Mouse (Mus musculus): ENCODE data around the gene Setd5.

Gene Setd5

DNA sequence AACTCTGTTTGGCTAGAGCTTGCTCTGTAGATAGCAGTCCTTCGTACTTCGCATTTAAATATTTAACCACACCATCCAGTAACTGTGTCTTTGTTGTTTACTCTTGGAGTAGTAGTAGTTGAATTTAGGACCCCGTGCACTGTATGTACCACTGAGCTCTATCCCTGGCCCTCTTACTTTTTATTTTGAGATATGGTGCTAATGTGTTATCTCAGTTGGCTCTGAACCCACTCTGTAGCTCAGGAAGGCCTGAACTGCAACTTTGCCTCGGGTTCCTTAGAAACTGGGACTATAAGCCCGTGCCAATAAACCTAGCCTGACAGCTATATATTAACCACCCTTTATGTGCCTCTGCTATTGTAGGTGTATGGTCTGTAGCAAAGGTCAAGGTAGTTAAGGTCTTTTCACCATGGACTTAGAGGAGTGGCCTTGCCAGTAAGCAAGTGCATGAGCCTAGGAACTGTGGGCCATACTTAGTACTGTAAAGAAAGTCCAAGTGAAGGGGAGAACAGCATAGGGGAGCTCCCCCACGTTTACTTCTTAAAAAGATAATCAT is 22.5 kb upstream of the Setd5 start:
- DNase-seq (ENCODE audit: extremely low read depth, low read depth) = no peak

DNA sequence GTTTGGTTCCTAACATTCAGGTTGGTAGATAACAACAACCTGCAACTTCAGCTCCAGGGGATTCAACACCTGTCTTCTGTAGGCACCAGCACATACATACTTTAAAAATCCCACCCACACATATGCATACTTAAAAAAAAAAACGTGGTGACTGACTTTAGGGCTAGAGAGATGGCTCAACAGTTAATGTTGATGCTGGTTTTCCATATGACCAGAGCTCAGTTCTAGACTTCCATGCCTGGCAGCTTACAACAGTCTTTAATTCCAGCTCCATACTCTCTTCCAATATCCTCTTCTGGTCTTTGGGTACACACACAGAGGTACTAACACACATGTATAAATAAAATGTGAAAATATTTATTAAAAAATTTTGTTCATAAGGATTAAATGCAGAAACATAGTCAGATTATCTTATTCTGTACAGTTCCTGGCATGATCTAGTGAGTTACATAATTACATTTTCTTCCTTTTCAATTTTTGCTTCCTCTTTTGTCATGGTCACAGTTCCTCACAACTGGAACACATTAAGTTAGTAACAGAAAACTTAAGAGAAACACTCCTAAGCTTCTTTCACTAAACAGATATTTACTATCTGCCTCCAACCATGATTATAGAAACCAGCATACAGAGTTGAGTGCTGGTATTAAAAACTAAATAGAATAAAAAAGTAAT is 16.1 kb upstream of the Setd5 start:
- no peak for DNase-seq (ENCODE audit: extremely low read depth, low read depth)

DNA sequence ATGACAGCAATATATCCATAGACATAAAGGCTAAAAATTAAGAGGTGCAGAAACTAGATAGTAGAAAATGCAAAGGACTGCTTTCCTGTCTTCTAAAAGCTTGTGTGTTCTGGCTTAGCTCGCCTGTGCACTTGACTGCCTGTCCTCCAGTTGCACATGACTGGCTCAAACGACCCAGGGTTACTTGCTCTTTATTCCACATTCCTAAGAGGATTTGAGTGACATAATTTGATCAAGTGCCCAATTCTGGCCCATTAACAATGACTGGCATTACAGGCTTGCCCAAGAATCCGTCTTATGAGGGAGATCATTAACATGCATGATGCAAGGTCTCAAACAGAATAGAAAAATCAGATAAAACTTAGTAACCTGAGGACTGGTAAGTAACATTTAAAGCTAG is 14.9 kb upstream of the Setd5 start:
- DNase-seq (ENCODE audit: extremely low read depth, low read depth) = no peak

DNA sequence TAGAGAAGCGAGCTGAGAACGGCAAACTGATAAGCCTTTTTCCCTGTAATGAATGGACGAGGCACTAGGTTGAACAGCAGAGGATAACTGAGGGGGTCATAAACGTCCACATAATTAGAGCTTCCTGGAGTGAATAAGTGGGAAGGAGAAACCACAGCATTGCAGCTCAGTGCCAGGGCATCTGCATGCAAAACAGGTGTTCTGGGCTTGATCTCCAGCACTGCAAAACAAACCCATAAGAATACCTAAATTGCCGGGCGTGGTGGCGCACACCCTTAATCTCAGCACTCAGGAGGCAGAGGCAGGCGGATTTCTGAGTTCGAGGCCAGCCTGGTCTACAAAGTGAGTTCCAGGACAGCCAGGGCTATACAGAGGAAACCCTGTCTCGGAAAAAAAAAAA is 13.8 kb upstream of the Setd5 start:
- DNase-seq (ENCODE audit: extremely low read depth, low read depth) = no peak

DNA sequence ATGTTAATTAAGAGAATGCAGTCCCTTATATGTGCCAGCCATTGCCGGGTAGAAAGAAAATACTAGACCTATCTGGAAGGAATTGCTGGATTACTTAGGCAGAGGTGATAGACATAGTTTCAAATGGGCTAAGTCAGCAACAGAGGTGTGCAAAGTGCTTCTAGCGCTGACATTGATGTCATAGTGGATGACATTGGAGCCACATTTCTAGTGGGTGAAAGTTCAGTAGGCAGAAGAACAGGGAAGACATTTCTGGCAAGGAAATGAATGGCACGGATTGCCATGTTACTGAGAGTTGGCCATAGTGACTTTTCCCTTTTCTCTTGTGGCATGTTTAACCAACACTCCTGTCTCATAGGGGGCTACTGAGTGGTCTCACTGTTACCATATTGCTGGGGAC is 12.0 kb upstream of the Setd5 start:
- no peak for DNase-seq (ENCODE audit: extremely low read depth, low read depth)

DNA sequence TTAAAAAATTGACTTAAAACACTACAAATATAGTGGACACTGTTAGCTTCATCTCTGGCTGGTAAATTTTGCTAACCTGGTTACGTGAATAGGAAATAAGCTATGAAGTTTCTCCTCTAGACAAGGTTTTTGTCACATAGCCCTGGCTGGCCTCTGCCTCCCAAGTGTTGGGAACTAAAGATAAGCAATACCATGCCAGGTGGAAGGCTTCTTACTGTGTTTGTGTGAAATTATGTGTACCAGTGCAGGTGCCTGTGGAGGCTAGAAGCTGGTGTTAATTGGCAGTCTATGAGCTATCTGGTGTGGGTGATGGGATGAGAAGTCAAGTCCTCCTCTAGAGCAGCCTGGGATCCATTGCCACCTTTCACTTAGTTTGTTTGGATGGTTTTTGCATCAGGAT is 8.0 kb upstream of the Setd5 start:
- DNase-seq (ENCODE audit: extremely low read depth, low read depth) = no peak

DNA sequence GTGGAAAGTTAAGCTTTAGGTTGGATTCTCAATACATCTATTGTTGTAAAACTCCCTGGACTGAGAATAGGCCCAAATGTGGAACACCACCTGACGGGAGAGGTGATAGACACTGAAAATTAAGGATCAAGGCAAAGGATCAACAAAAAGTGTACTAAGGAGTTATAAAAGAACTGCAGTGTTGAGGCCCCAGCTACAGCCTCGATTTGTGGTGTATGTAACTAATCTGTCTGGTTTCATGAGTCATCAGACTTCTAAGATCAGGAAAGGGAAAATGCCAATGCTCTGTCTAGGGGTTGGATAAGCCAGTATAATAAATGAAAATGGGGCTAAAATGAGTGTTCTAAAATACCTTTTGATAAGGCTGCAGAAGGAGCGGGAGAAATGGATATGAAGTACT is 1.9 kb upstream of the Setd5 start:
- peak; percentile 47 for DNase-seq (ENCODE audit: extremely low read depth, low read depth)

DNA sequence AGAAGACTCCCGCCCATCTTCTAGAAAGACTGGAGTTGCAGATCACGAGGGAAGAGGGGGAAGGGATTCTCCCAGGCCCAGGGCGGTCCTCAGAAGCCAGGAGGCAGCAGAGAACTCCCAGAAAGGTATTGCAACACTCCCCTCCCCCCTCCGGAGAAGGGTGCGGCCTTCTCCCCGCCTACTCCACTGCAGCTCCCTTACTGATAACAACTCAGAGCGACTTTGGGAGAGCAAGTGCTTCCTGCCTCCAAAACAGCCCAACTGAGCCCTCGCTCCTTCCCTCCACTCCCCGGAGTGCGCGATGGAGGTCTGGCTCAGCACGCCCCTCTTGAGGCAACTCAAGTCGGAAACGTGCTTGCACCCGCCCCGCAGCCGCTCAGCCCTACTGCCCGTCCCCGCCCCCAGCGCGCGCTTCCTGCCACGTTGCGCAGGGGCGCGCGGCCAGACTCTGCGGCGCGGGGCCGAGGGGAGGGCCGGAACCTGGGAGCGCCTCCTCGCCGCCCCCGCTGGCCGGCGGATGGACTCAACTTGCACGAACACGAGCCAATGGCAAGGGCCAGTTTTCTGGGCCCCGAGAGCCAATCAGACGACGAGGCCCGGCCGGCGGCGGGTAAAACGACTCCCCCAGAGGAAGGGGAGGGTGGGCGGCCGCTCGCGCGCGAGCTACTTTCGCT is 1.0 kb upstream of the Setd5 start:
- DNase-seq (ENCODE audit: extremely low read depth, low read depth) = peak; percentile 96

DNA sequence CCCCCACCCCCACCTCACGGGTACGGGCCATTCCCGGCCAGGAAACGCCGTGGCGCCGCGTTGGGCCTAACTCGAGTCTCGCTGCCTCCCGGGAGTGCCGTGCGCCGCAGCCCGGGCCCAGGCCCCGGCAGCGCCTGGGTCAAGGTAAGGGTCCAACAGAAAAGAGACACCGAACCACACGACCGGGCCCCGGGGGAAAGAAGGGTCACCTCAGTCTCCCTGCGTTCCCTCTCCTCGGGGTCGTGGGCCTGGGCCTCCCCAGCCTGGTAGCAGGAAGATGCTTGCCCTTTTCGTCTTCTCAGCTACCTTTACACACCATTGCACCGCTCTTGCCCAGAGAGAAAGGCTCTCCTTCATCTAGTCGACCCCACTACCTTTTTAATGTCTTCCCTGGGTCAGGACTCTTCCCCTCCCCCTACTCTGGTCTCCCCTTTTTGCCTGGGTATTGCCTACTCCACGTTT is 435 bp downstream of the Setd5 start:
- peak; percentile 44 for DNase-seq (ENCODE audit: extremely low read depth, low read depth)

DNA sequence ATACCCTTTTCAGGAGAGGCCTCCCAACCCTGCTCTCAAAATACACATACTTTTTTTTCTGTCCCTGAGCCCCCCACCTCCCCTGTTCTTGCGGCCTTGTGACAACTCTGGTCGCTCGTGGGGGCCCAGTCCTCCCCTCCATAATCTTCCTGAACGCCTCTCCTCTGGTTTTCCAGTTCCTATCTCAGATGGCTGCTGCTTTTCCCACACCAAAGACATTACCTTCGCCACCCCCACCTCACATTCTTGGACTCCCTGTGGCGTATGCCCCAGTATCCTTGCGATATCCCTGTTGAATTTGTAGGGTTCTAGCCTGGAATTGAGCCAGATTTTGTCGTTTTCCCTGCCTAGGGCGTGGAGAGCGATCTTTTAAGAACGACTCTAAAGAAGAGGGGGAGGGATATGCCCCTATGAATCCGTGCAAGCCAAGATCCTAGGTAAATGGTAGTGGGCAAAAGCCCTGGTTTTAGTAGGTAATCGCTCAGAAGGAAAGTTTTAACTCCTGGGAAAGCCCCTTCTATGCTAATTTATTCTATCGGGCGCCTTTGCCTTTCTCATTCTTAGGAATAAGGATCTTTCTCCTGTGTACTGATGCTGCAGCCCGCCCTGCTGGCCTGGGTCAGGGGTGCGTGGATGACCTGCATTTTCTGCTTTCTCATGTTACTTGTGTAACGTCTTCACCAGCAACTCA is 1.0 kb downstream of the Setd5 start:
- peak; percentile 43 for DNase-seq (ENCODE audit: extremely low read depth, low read depth)

DNA sequence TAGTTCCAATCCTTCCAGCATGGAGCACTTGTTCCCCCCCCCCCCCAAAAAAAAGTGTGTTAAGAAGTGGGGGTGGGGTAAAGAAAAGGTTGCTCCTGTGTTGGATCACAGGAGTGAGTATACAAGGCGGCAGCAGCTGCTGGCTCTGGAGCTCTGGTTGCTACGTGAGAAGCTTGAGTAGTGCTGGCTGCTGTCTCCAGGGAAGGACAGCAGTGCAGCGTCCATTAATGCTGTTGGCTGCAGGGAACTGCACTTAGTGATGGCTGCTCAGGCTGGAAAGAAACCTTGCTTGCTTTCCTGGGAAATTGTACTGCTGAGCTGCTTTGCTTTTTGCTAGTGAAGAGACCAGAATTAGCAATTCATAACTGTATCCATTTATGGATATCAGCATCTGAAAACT is 2.3 kb downstream of the Setd5 start:
- DNase-seq (ENCODE audit: extremely low read depth, low read depth) = peak; percentile 38

DNA sequence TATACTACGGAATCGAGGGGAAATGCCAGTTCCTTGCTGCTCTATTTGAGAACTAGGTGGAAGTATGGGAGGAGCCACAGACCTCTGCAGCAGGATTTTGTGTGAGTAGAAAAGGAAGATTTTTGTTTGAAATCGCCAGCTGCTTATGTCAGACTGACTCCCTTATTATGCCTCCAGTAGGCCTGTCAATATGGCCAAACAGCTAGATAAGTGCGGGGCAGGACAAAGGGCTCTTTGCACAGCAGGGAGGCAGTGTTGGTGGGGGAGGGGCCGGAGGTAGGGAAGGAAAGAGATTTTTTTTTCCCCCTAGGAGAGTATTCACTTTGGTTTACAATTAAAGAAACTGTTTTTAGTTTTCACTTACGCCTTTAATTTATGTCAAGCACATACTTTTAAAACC is 5.1 kb downstream of the Setd5 start:
- DNase-seq (ENCODE audit: extremely low read depth, low read depth) = no peak

DNA sequence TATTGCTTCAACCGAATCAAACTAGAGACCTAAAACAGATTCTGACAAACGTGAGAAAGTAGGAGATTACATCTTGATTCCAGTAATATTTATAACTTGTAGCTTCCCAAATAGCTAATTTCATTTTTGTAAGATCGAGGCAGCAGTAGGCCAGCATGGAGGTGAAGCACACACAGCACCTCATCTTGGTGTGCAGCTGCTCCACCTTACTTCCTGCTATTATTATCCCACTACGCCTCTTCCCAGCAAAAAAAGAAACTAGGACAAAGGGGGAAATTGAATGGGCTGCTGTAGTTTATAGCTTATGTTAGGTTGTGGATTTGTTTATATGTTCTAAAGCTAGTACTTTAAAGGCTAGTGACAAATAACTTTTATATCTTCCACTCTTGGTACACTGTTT is 7.4 kb downstream of the Setd5 start:
- DNase-seq (ENCODE audit: extremely low read depth, low read depth) = no peak

DNA sequence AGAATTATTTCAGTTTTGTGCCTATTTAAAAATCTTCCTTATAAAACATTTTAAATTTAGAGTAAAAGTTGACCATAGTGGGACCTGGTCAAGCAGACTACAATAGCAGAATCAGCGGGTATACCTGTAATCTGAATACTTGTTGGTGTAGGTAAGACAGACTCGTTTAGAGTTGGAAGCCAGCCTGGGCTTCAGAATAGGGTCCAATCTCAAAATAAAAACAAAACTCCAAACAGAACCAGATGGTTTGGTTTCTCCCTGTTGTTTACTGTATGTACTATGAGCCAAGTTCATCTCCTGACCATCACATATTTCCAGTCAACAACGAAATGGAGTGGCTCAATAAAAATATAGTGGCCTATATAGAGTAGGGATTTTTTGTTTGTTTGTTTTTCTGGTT is 16.0 kb downstream of the Setd5 start:
- DNase-seq (ENCODE audit: extremely low read depth, low read depth) = no peak

DNA sequence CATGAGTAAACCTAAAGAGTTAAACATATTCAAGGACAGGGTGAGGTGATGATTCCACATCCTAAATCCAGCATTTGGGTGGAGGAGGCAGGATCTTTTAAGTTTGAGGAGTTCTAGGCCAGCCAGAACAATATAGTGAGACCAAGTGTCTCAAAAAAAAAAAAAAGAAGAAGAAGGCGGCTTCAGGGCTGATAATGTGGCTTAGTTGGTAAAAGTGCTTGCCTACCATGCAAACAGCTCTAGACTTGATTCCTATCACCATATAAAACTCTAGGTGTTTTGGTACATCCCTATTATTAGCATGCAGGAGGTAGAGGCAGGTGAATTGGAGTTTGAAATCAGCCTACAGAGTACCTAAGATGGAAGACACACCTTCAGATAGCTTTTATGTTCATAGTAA is 18.4 kb downstream of the Setd5 start:
- DNase-seq (ENCODE audit: extremely low read depth, low read depth) = no peak

DNA sequence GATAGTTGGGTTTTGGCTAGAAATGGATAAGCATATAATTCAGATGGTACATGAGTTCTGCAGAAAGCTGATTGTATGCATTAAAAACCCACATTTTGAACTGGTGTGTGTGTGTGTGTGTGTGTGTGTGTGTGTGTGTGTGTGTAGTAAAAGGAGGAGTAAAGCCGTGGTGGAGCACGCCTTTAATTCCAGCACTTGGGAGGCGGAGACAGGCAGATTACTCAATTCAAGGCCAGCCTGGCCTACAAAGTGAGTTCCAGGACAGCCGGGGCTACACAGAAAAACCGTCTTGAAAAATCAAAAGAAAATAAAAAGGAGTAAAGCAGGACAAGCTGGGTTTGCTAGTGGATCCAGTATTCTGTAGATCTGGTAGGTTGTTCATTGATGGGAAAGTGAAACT is 20.5 kb downstream of the Setd5 start:
- DNase-seq (ENCODE audit: extremely low read depth, low read depth) = no peak

DNA sequence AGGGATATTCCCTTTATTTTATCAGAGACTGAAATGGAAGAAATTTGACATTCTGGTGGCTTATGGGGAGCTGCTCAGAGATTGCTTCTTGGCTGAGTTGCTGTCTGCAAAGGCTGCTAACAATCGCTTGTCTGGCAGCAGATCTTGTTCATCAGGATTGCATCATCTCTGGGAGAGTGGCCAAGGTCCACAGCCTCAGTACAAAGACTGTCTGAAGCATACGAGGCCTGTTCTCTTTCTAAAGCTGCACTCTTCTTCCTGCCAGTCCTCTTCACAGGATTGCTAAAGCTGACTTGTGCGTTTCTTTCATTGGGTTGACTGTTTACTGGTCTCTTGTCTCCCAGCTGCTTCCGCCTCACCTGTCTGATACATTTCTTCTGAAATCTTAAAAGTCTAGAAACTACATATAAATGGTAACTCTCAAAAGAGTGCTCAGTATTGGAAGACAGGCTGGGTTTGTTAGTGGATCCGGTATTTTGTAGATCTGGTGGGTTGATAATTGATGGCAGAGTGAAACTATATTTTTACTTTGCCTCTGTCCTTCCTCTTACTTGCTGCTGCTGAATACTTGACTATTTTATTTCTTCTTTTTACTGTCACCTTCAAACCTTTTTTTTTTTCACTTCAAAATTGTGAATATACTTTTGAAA is 22.6 kb downstream of the Setd5 start:
- DNase-seq (ENCODE audit: extremely low read depth, low read depth) = peak; percentile 70

DNA sequence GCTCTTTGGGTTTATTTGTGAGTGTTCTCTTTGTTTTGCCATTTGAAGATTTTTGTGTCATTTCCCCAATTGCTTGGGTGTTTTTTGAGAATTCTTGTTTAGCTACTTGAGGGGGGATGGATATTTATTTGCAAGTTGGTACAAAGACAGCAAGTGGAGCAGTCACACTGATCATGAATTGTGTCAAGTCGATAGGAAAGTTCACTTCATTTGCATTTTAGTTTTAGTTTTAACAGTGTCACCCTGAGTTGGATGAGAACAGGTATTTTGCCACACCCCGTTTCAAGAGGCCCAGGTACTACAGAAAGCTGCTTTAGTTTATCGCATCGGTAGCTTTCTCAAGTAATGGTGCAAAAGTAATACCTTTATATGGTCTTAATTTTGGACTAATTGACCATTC is 25.4 kb downstream of the Setd5 start:
- no peak for DNase-seq (ENCODE audit: extremely low read depth, low read depth)

DNA sequence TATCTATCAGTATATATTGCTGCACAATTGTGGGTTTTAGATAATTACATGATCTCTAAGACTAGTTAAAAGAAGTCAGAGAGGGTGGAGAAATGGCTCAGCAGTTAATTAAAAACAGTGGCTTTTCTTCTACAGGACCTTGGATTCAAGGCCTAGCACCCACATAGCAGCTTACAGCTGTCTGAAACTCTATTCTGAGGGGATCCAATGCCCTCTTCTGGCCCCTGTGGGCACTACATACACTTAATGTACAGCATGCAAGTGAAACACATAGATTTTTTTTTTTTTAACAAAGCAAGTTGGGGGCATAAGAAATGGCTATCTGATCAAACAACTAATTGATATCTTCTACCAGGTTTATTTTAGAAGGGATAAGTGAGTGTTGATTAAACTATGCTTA is 26.6 kb downstream of the Setd5 start:
- peak; percentile 61 for DNase-seq (ENCODE audit: extremely low read depth, low read depth)

DNA sequence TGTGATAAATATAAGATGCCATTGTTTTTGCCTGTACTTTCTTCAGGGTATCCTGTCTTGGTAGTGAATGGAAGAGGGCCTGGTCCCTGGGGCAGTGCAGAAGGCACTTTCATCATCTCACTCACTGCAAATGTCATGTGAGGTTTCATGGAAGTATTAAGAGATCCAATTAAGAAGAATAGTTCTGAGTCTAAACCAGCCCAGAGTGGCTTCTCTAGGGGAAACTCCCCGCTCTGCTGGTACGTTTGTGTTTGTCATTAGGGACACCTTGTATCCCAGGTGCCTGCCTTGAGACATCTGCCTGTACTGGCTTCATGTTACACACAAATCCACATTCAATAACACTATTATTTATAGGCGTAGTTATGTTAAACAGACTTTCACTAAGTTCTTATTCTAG is 32.2 kb downstream of the Setd5 start:
- DNase-seq (ENCODE audit: extremely low read depth, low read depth) = no peak

DNA sequence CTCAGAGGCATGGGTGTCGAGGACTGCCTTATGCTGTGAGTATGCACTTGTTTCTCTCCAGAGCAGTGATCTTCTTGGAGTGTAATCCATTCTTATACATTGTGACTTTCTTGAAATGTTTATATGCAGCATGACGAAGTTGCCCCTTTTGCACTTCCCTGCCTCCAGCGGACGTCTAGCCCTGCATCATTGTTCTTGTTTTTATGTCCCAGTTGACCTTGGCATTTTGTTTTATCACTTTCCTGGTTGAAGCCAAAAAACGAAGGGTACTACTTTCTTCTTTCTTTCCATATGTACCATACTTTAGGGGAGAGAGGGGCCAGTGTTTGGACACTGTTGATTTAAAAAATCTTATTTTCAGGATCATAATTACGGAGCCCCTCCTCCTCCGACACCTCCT is 32.8 kb downstream of the Setd5 start:
- DNase-seq (ENCODE audit: extremely low read depth, low read depth) = no peak

DNA sequence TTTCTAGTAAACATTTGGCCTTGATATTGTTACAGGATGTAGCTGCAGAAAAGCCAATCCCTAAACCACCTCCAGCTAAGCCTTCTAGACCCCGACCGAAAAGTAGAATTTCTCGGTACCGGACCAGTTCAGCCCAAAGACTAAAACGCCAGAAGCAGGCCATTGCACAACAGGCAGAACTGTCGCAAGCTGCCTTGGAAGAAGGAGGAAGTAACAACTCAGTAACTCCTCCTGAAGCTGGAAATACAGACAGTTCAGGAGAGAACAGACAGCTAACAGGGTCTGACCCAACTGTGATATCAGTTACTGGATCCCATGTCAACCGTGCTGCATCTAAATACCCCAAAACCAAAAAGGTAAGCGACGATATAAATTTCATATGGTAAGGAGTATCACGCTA is 43.6 kb downstream of the Setd5 start:
- DNase-seq (ENCODE audit: extremely low read depth, low read depth) = no peak

All from MEL-GATA-1-ER (cell line).